Mouse (Mus musculus) left cerebral cortex, postnatal 14 days (tissue): Measurements from ENCODE around the gene Aldh1l2. TPM values are rescaled to one million over a fixed set of nuclear protein-coding genes. Genes with fewer than 3 reads are reported as not detected.
"Not testable (repeated sequence)": the region's sequence is repeated elsewhere in the genome, so short reads cannot be mapped to it uniquely, and the experiment has no call there.

Source experiments
- DNase-seq, 2 experiments: peaks; one replicate each; pipeline ENCODE4 v3.0.0; 2021 to 2022; ENCODE audit warnings: low spot score in 2 of 2, mixed read lengths in 1 of 2
- intact Hi-C: fragments of 180-260 bp; cut with DNase I; formaldehyde crosslinking; loops from one replicate; pipeline ENCODE4 v1.15.1; 2025
- long read RNA-seq, 2 experiments: library from polyadenylated mRNA; stranded (forward); transcript quantifications; one replicate each; pipeline ENCODE4 v2.0.0; 2021
- total RNA-seq, 2 experiments: library from RNA; stranded (reverse); gene quantifications; 2 replicates each; pipeline ENCODE4 v1.2.3; 2021

Gene Aldh1l2
- total RNA-seq, result 1 to 10 TPM; 2.4 to 2.9 TPM
- long read RNA-seq, experiment 1, full-length matches to known transcripts, result 3 of 3 reads
- long read RNA-seq, experiment 1, partial matches to known transcripts, result 0 of 3 reads
- long read RNA-seq, experiment 1, other reads (novel, unspliced or antisense), result 0 of 3 reads
- long read RNA-seq, experiment 2, full-length matches to known transcripts, result 3 of 5 reads
- long read RNA-seq, experiment 2, partial matches to known transcripts, result 1 of 5 reads
- long read RNA-seq, experiment 2, other reads (novel, unspliced or antisense), result 1 of 5 reads

- intact Hi-C loops, result no loop called here
- peak; percentile 22 to 34 for DNase-seq
Measured at GRCm38 (mm10) chr10:83533910-83534283, at the start of gene Aldh1l2. Gene Aldh1l2, minus strand, starts transcription at chr10:83534140.

GRCm38 (mm10) chr10:83565449-83566441 is 31.8 kb upstream of the Aldh1l2 start:
- intact Hi-C loops, result loop anchor here (5.0 kb wide), 1 partner anchor 167 kb away; no protein-coding TSS in a partner anchor
- DNase-seq, result no peak

- DNase-seq, result no peak
- intact Hi-C loops, result no loop called here
Measured at GRCm38 (mm10) chr10:83563005-83563404, 29.1 kb upstream of the Aldh1l2 start.

GRCm38 (mm10) chr10:83545341-83545740 is 11.4 kb upstream of the Aldh1l2 start:
- intact Hi-C loops, result loop anchor here (2.0 kb wide), 1 partner anchor 185 kb away; the partner anchor contains the start of gene D10Wsu102e
- no peak for DNase-seq

- peak in 1 of 2 experiments; percentile 36 for DNase-seq
- intact Hi-C loops, result loop anchor here (2.0 kb wide), 1 partner anchor 183 kb away; the partner anchor contains the start of gene D10Wsu102e
Measured at GRCm38 (mm10) chr10:83544103-83544479, 10.2 kb upstream of the Aldh1l2 start.

GRCm38 (mm10) chr10:83543439-83544102 is 9.6 kb upstream of the Aldh1l2 start, which contains the start of gene Washc4:
Gene Washc4, plus strand, starts transcription at chr10:83543752.
- intact Hi-C loops, result loop anchor here (2.0 kb wide), 1 partner anchor 183 kb away; the partner anchor contains the start of gene D10Wsu102e
- peak; percentile 95 for DNase-seq

GRCm38 (mm10) chr10:83542241-83542640 is 8.3 kb upstream of the Aldh1l2 start:
- DNase-seq, result peak; percentile 31 to 39
- intact Hi-C loops, result no loop called here

- intact Hi-C loops, result no loop called here
Measured at GRCm38 (mm10) chr10:83540092-83540491, 6.2 kb upstream of the Aldh1l2 start.

GRCm38 (mm10) chr10:83539311-83539980 is 5.5 kb upstream of the Aldh1l2 start:
- no peak for DNase-seq
- intact Hi-C loops, result no loop called here

More at GRCm38 (mm10) chr10:83540092-83540491, 6.2 kb upstream of the Aldh1l2 start:
- DNase-seq, result peak in 1 of 2 experiments; percentile 25

GRCm38 (mm10) chr10:83536436-83536835 is 2.5 kb upstream of the Aldh1l2 start:
- intact Hi-C loops, result no loop called here
- no peak for DNase-seq

- DNase-seq, result peak; percentile 78 to 86
- intact Hi-C loops, result no loop called here
Measured at GRCm38 (mm10) chr10:83533258-83533909, 556 bp downstream of the Aldh1l2 start.

GRCm38 (mm10) chr10:83530384-83530967 is 3.5 kb downstream of the Aldh1l2 start:
- intact Hi-C loops, result no loop called here
- DNase-seq, result no peak

- DNase-seq, intact Hi-C loops: not testable (repeated sequence)
Measured at GRCm38 (mm10) chr10:83524238-83524637, 9.7 kb downstream of the Aldh1l2 start.

GRCm38 (mm10) chr10:83520990-83521389 is 12.9 kb downstream of the Aldh1l2 start:
- no peak for DNase-seq
- intact Hi-C loops, result no loop called here

- no peak for DNase-seq
- intact Hi-C loops, result no loop called here
Measured at GRCm38 (mm10) chr10:83513736-83514135, 20.2 kb downstream of the Aldh1l2 start.

GRCm38 (mm10) chr10:83511304-83511703 is 22.6 kb downstream of the Aldh1l2 start:
- DNase-seq, result no peak
- intact Hi-C loops, result no loop called here

GRCm38 (mm10) chr10:83508962-83509660 is 24.8 kb downstream of the Aldh1l2 start:
- intact Hi-C loops, result no loop called here
- peak; percentile 25 to 37 for DNase-seq
